Mouse (Mus musculus) inflammation-experienced regulatory T-cells, adult 16 weeks (primary cell): ENCODE data around the gene Olfr282. TPM values are rescaled to one million over a fixed set of nuclear protein-coding genes. Genes with fewer than 3 reads are reported as not detected.

Experiments
- polyA plus RNA-seq: library from polyadenylated mRNA; unstranded; fragments of 100-300 nt; shearing (Covaris generic); gene quantifications from one replicate; pipeline ENCODE4 v1.2.1, GENCODE M21; 2017

Olfr282 gene
- polyA plus RNA-seq: not detected

GRCm38 (mm10) chr15:98430925-98431324 is at the start of gene Olfr282:
Olfr282 (plus strand) TSS chr15:98431225.

GRCm38 (mm10) chr15:98452288-98452687 is 21.3 kb downstream of the Olfr282 start, which contains the start of gene Olfr281:
Olfr281 (plus strand) TSS chr15:98452588.

GRCm38 (mm10) chr15:98469596-98469995 is 38.6 kb downstream of the Olfr282 start, which contains the start of gene OR5BS1P:
OR5BS1P (plus strand) TSS chr15:98469896.

GRCm38 (mm10) chr15:98482701-98483100 is 51.7 kb downstream of the Olfr282 start, which contains the start of gene Lalba:
Lalba (minus strand) TSS chr15:98482721.

Other genes with a start within 250 kb of the Olfr282 start
- gene Olfr288, start 235.7 kb upstream of the Olfr282 start, polyA plus RNA-seq: not detected
- not detected for gene Gm44579, start 210.2 kb upstream of the Olfr282 start, polyA plus RNA-seq
- not detected for gene Olfr287, start 210.2 kb upstream of the Olfr282 start, polyA plus RNA-seq
- not detected for gene Olfr286, start 196.8 kb upstream of the Olfr282 start, polyA plus RNA-seq
- gene H1fnt, start 173.9 kb upstream of the Olfr282 start, polyA plus RNA-seq: not detected
- gene Zfp641, start 135.1 kb upstream of the Olfr282 start, polyA plus RNA-seq: not detected
- not detected for gene Olfr285, start 113.9 kb upstream of the Olfr282 start, polyA plus RNA-seq
- gene Olfr284, start 90.2 kb upstream of the Olfr282 start, polyA plus RNA-seq: not detected
- gene Olfr283, start 50.3 kb upstream of the Olfr282 start, polyA plus RNA-seq: not detected
- gene Olfr281, start 21.4 kb downstream of the Olfr282 start, polyA plus RNA-seq: not detected
- not detected for gene OR5BS1P, start 38.7 kb downstream of the Olfr282 start, polyA plus RNA-seq
- gene Lalba, start 51.5 kb downstream of the Olfr282 start, polyA plus RNA-seq: not detected
- 0.05 TPM for gene Olfr279, start 61.2 kb downstream of the Olfr282 start, polyA plus RNA-seq
- gene Kansl2, start 103.0 kb downstream of the Olfr282 start, polyA plus RNA-seq: 46.7 TPM
- 84.8 TPM for gene Ccnt1, start 139.7 kb downstream of the Olfr282 start, polyA plus RNA-seq
- gene 4930415O20Rik, start 139.8 kb downstream of the Olfr282 start, polyA plus RNA-seq: not detected
- 2.1 TPM for gene Adcy6, start 178.9 kb downstream of the Olfr282 start, polyA plus RNA-seq
- 0.43 TPM for gene Cacnb3, start 199.6 kb downstream of the Olfr282 start, polyA plus RNA-seq
- gene Ddx23, start 231.7 kb downstream of the Olfr282 start, polyA plus RNA-seq: 35.7 TPM
- gene Rnd1, start 246.2 kb downstream of the Olfr282 start, polyA plus RNA-seq: 1.3 TPM